Mouse (Mus musculus): ENCODE data around the gene Gm37240.

DNA sequence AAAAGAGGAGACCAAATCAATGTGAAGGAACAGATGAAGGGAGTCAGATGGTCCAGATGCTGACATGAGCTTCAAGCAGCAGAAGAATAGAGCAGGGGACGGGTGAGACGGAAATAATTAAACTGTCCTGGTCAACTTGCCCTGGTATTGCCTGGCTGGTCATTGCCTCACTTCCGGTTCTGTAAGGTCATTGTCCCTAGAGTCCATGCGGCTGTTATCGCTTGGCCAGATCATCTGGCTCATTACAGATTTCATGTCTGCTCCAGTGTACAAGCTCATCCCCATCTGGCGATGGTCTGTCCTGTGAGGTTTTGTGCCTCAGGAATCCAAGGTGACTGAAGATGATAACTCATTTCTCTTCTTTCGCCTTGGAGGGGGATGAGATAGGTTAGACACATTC lies 827.2 kb downstream of the Gm37240 start:
- TF ChIP-seq POLR2A (IDR thresholded peaks at IDR 0.05; ENCODE audit: insufficient read depth, low read depth, low read length) (no peak), CTCF (IDR thresholded peaks at IDR 0.05; ENCODE audit: insufficient read depth, low read depth, low read length) (no peak)

All from olfactory bulb, adult 2 months (tissue).